Mouse (Mus musculus): ENCODE measurements at regions not wholly inside any gene's neighbourhood (a gene's known extent, or its start where the extent isn't known, plus 50 kb on each side); places are given as distances from the start of the nearest gene placed in this dataset.

GRCm38 (mm10) chr14:58637405-58638336 lies 505.0 kb downstream of the 1700129C05Rik start:
- DNase-seq (ENCODE audit: low spot score) (peak; percentile 68), ATAC-seq (ENCODE audit: low read depth) (peak; percentile 76; the same call in 1 of the 2 replicates)
- H3K36me3 ChIP-seq (ENCODE audit: control insufficient read depth, insufficient read depth, low read length): no peaks in the 10 kb centered on the region
- no peak overlapping the region for H3K27ac ChIP-seq (replicated peaks; ENCODE audit: low read depth, low read length)
- no peak overlapping the region for H3K4me2 ChIP-seq (ENCODE audit: low read depth, low read length)
- H3K4me3 ChIP-seq (ENCODE audit: low read depth, low read length): no peak overlapping the region
- H3K4me1 ChIP-seq (ENCODE audit: control insufficient read depth, insufficient read depth, low read length): 0 out of 2 replicates have a peak, but pooled peaks cover 6% of the 10 kb centered on the region
- WGBS: 51% methylated on average over 13 of the region's 13 CpGs
- H3K27me3 ChIP-seq (replicated peaks; ENCODE audit: control insufficient read depth, insufficient read depth, low read length): peaks cover 18% of the 10 kb centered on the region
- H3K9ac ChIP-seq (ENCODE audit: low read depth, low read length): no peak overlapping the region
- H3K9me3 ChIP-seq (ENCODE audit: control insufficient read depth, low read length): no peaks in the 10 kb centered on the region

- 14% methylated on average over 9 of the region's 9 CpGs for WGBS
- peak; percentile 71 for DNase-seq (ENCODE audit: low spot score)
- Histone ChIP-seq H3K27ac (replicated peaks; ENCODE audit: low read depth, low read length) (no peak overlapping the region), H3K4me1 (ENCODE audit: control insufficient read depth, insufficient read depth, low read length) (0 out of 2 replicates have a peak, but pooled peaks cover 6% of the 10 kb centered on the region), H3K4me2 (ENCODE audit: low read depth, low read length) (no peak overlapping the region), H3K9ac (ENCODE audit: low read depth, low read length) (no peak overlapping the region), H3K4me3 (ENCODE audit: low read depth, low read length) (no peak overlapping the region), H3K27me3 (replicated peaks; ENCODE audit: control insufficient read depth, insufficient read depth, low read length) (peaks cover 6% of the 10 kb centered on the region), H3K36me3 (ENCODE audit: control insufficient read depth, insufficient read depth, low read length) (no peaks in the 10 kb centered on the region), H3K9me3 (ENCODE audit: control insufficient read depth, low read length) (no peaks in the 10 kb centered on the region)
- peak; percentile 12; the same call in 1 of the 2 replicates for ATAC-seq (ENCODE audit: low read depth)
Observed at GRCm38 (mm10) chr14:58631221-58631620, 511.5 kb downstream of the 1700129C05Rik start.

DNA sequence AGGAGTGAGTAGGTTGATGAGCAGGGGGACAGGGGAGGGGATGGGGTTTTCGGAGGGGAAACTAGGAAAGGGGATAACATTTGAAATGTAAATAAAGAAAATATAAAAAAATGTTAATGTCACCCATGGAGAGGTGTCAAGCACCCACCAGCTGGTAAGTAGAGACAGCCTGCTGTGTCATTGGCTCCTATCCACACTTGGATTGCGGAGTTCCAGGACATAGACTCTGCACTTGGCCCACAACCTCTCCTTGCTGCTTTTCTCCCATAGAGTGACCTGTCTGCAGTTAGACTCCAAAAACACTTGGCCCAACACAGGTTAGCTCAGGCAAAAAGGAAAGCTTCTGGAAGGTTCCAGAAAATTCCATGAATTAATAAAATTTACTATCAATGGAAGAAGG lies 514.4 kb downstream of the 1700129C05Rik start:
- no peaks in the 10 kb centered on the region for H3K9me3 ChIP-seq (ENCODE audit: control insufficient read depth, low read length)
- H3K4me3 ChIP-seq (ENCODE audit: low read depth, low read length): no peak overlapping the region
- H3K27ac ChIP-seq (replicated peaks; ENCODE audit: low read depth, low read length): no peak overlapping the region
- H3K4me2 ChIP-seq (ENCODE audit: low read depth, low read length): no peak overlapping the region
- H3K36me3 ChIP-seq (ENCODE audit: control insufficient read depth, insufficient read depth, low read length): no peaks in the 10 kb centered on the region
- DNase-seq (ENCODE audit: low spot score) (no peak), ATAC-seq (ENCODE audit: low read depth) (no peak)
- no peak overlapping the region for H3K9ac ChIP-seq (ENCODE audit: low read depth, low read length)
- WGBS: 89% methylated on average over 2 of the region's 2 CpGs
- no peaks in the 10 kb centered on the region for H3K4me1 ChIP-seq (ENCODE audit: control insufficient read depth, insufficient read depth, low read length)
- H3K27me3 ChIP-seq (replicated peaks; ENCODE audit: control insufficient read depth, insufficient read depth, low read length): no peaks in the 10 kb centered on the region; the same call in 1 of the 2 replicates

- no peak for ATAC-seq (ENCODE audit: low read depth)
- no peak for DNase-seq (ENCODE audit: low spot score)
- 61% methylated on average over 5 of the region's 5 CpGs for WGBS
Observed at GRCm38 (mm10) chr14:58626506-58627256, 516.0 kb downstream of the 1700129C05Rik start.

GRCm38 (mm10) chr14:58620186-58620585 lies 522.5 kb downstream of the 1700129C05Rik start:
- ATAC-seq (ENCODE audit: low read depth): no peak
- Histone ChIP-seq H3K27me3 (replicated peaks; ENCODE audit: control insufficient read depth, insufficient read depth, low read length) (no peaks in the 10 kb centered on the region), H3K4me2 (ENCODE audit: low read depth, low read length) (no peak overlapping the region), H3K4me1 (ENCODE audit: control insufficient read depth, insufficient read depth, low read length) (peaks cover 8% of the 10 kb centered on the region), H3K27ac (replicated peaks; ENCODE audit: low read depth, low read length) (no peak overlapping the region), H3K4me3 (ENCODE audit: low read depth, low read length) (no peak overlapping the region), H3K9ac (ENCODE audit: low read depth, low read length) (no peak overlapping the region), H3K9me3 (ENCODE audit: control insufficient read depth, low read length) (no peaks in the 10 kb centered on the region), H3K36me3 (ENCODE audit: control insufficient read depth, insufficient read depth, low read length) (no peaks in the 10 kb centered on the region)
- WGBS: 75% methylated on average over 2 of the region's 2 CpGs
- no peak for DNase-seq (ENCODE audit: low spot score)

More at GRCm38 (mm10) chr14:58626506-58627256, 516.0 kb downstream of the 1700129C05Rik start:
- H3K27ac ChIP-seq (replicated peaks; ENCODE audit: low read depth, low read length): no peak overlapping the region
- no peaks in the 10 kb centered on the region for H3K9me3 ChIP-seq (ENCODE audit: control insufficient read depth, low read length)
- H3K4me3 ChIP-seq (ENCODE audit: low read depth, low read length): no peak overlapping the region
- H3K4me2 ChIP-seq (ENCODE audit: low read depth, low read length): no peak overlapping the region
- H3K36me3 ChIP-seq (ENCODE audit: control insufficient read depth, insufficient read depth, low read length): no peaks in the 10 kb centered on the region
- H3K9ac ChIP-seq (ENCODE audit: low read depth, low read length): no peak overlapping the region
- H3K4me1 ChIP-seq (ENCODE audit: control insufficient read depth, insufficient read depth, low read length): no peaks in the 10 kb centered on the region
- H3K27me3 ChIP-seq (replicated peaks; ENCODE audit: control insufficient read depth, insufficient read depth, low read length): no peaks in the 10 kb centered on the region; the same call in 1 of the 2 replicates

DNA sequence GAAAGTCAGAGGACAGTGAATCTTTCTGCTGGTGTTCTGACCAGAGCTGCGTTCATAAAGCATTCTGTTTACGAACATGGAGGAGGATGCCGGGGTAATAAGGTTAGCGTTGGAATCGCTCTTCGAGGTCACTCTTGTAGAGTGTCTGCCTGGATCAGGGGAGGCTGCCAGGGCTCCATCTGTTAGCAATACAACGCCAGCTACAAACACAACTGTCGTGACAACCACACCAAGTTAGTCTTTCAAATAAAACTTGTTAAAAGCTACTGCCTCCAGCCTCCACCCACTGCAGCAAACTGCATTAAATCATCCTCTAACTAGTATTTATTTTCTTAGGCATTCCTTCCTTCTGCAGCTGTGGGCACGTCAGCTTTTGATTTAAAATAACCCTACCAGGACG lies 525.0 kb downstream of the 1700129C05Rik start:
- H3K9me3 ChIP-seq (ENCODE audit: control insufficient read depth, low read length): no peaks in the 10 kb centered on the region
- no peak overlapping the region for H3K9ac ChIP-seq (ENCODE audit: low read depth, low read length)
- no peaks in the 10 kb centered on the region for H3K27me3 ChIP-seq (replicated peaks; ENCODE audit: control insufficient read depth, insufficient read depth, low read length)
- ATAC-seq (ENCODE audit: low read depth) (no peak), DNase-seq (ENCODE audit: low spot score) (no peak)
- H3K4me2 ChIP-seq (ENCODE audit: low read depth, low read length): no peak overlapping the region
- WGBS: 49% methylated on average over 10 of the region's 10 CpGs
- peaks cover 8% of the 10 kb centered on the region for H3K4me1 ChIP-seq (ENCODE audit: control insufficient read depth, insufficient read depth, low read length)
- no peak overlapping the region for H3K27ac ChIP-seq (replicated peaks; ENCODE audit: low read depth, low read length)
- H3K4me3 ChIP-seq (ENCODE audit: low read depth, low read length): no peak overlapping the region
- no peaks in the 10 kb centered on the region for H3K36me3 ChIP-seq (ENCODE audit: control insufficient read depth, insufficient read depth, low read length)

DNA sequence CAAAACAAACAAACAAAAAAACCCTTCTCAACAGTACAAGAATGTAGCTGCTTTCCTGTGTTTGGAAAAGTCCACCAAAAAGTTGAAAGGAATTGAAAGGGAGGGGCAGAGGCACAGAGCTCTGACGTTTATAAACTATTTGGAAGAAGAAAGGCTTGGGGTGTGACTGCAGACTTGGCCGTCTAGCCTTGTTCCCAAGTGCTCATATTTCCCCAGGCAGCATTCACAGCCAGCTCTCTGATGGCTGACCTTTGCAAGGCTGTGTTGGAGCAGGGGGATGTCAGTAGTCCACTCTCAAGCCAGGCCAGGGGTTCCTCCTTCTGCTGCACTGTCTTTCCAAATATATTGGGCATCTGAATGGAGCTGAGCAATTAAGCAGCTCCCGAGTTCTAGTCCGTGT lies 534.5 kb downstream of the 1700129C05Rik start:
- Histone ChIP-seq H3K9ac (ENCODE audit: low read depth, low read length) (no peak overlapping the region), H3K4me1 (ENCODE audit: control insufficient read depth, insufficient read depth, low read length) (no peaks in the 10 kb centered on the region), H3K9me3 (ENCODE audit: control insufficient read depth, low read length) (no peaks in the 10 kb centered on the region), H3K4me2 (ENCODE audit: low read depth, low read length) (no peak overlapping the region), H3K4me3 (ENCODE audit: low read depth, low read length) (no peak overlapping the region), H3K27ac (replicated peaks; ENCODE audit: low read depth, low read length) (no peak overlapping the region), H3K27me3 (replicated peaks; ENCODE audit: control insufficient read depth, insufficient read depth, low read length) (no peaks in the 10 kb centered on the region), H3K36me3 (ENCODE audit: control insufficient read depth, insufficient read depth, low read length) (no peaks in the 10 kb centered on the region)
- ATAC-seq (ENCODE audit: low read depth): no peak
- 50% methylated on average over 4 of the region's 4 CpGs for WGBS
- no peak for DNase-seq (ENCODE audit: low spot score)

DNA sequence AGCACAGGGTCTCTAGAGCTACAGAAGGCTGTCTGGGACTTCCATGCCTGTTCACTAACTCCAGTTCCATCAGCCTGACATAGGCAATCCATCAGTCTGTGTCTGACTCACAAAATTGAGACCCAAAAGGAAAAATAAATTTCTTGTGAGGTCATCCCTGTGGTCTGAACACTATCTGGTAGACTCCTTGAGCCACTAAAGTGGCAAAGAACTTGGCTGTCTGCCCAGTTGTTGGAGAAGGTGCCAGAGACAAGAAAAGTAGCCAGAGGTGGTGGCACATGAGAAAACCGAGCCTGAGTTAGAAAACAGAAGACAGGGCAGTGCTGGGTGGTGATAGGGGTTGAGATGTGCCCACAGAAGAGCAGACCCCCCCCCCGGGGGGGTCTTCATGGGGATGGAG lies 535.0 kb downstream of the 1700129C05Rik start:
- DNase-seq (ENCODE audit: low spot score) (no peak), ATAC-seq (ENCODE audit: low read depth) (no peak)
- 52% methylated on average over 2 of the region's 2 CpGs for WGBS
- Histone ChIP-seq H3K27ac (replicated peaks; ENCODE audit: low read depth, low read length) (no peak overlapping the region), H3K4me2 (ENCODE audit: low read depth, low read length) (no peak overlapping the region), H3K9ac (ENCODE audit: low read depth, low read length) (no peak overlapping the region), H3K4me1 (ENCODE audit: control insufficient read depth, insufficient read depth, low read length) (no peaks in the 10 kb centered on the region), H3K36me3 (ENCODE audit: control insufficient read depth, insufficient read depth, low read length) (no peaks in the 10 kb centered on the region), H3K9me3 (ENCODE audit: control insufficient read depth, low read length) (no peaks in the 10 kb centered on the region), H3K4me3 (ENCODE audit: low read depth, low read length) (no peak overlapping the region), H3K27me3 (replicated peaks; ENCODE audit: control insufficient read depth, insufficient read depth, low read length) (no peaks in the 10 kb centered on the region)

Data from embryonic facial prominence, embryonic 14.5 days (tissue).